Mouse (Mus musculus): ENCODE measurements at regions not wholly inside any gene's neighbourhood (a gene's known extent, or its start where the extent isn't known, plus 50 kb on each side); places are given as distances from the start of the nearest gene placed in this dataset.

DNA sequence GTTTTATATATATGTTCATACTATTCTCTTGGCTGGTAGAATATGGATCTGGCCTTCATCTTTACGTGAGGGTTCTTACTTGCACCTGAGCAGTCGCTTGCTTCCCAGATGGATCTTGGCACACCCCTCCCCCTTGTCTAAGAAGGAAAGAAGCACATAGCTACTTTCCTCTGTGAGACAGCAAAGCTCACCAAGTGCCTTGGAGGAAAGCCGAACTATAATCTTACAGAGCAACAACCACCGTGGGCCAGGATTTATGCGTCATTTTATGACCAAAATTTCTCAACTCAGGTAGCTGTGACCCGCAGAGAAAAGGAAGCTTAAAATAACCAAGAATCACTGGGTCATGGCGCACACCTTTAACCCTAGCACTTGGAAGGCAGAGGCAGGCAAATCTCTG is 73.0 kb upstream of the Tspan2 start:
- no peak for DNase-seq (ENCODE audit: extremely low spot score, low spot score)

DNA sequence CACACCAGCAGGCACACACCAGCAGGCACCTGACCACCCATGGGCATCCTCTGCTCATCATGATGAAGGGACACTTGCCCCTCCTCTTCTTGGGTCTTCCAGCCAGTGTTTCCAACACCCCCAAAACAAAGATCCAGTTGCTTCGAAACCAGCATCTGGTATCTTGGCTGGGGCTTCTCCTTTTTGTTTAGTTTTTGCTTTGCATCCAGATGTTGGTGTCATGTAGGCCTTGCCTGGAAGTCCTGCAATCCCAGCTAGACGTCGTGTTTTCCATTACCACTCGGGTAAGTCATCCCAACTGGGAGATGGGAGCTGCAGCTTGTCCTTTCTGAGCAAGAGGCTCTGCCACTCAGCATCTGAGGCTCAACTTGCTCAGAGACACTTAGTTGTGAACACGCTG is 70.6 kb upstream of the Tspan2 start:
- no peak for DNase-seq (ENCODE audit: extremely low spot score, low spot score)

DNA sequence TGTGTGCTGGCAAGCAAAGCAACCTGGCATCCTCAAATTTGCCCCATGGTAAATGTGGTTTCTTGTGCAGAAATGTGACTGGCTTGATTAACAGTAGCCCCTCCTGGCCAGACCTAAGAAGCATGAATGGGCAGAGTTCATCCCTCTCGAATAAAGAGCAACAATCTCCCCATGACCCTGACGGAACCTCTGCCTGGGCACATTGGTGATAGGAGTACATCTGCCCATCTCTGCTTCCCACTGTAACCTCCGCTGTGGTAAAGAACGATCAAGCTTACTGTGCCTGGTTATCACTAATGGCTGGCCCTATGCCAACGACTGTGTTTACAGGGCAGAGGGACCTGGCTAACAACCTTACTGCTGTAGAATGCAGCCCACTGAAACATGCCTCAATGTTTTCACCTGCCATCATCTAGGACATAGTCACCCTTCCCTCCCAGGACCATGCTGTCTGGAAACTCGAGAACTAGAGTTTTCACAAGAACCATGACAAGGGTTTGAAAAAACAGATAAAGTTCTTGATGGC is 69.6 kb upstream of the Tspan2 start:
- no peak for DNase-seq (ENCODE audit: extremely low spot score, low spot score)

DNA sequence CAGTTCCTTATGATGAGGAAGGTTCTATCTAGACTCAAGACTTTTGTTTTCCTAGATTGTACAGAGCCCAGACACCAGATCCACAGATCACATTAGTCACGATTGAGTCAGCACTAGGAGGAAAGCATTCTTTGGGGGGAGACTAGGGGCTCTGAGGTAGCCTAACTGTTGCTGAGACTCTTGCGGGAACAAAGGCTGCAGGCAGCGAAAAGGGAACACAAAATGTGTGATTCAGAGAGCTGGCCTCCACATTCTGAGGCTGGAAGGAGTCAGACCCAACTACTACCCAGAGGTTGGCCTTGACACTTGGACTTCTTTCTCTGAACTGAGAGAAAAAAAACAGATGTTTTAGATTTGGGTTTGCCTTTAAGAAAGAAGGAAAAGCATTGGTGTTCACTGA is 66.5 kb upstream of the Tspan2 start:
- no peak for DNase-seq (ENCODE audit: extremely low spot score, low spot score)

DNA sequence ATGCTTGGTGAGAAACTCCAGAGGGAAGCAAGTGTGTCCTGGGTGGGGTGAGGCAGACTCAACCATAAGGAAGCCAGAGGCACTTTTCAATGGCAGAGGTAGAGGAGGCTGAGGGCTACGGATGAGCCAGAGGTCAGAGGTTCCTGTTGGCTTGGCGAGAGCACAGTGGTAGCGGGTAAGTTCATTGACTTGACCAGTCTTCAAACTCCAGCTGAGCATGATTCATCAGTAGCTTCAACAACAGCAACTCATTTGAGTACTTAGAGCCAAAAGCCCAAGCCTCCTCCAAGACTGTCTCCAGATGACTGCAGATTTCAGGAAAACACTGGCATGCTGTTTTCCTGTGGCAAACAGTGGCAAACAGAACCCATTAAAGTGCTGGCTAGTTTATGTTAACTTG is 65.8 kb upstream of the Tspan2 start:
- DNase-seq (ENCODE audit: extremely low spot score, low spot score) = no peak

DNA sequence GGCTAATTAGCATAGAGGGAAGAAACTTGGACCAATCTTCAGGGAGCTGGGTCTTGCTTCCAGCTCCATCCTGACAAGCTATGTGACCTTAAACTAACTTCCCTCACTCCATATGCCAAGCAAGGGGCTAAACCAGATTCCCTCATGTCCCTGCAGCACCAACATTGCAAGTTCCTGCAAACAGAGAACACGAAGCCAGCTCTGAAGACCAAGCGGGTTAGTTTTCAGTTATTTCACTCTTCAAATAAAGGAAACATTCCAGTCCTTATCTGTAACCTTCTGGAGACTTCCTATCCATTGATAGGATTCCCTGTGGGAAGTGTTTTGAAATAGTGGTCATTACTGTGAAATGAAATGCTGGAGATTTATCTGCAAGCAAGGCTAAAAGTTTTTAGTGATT is 64.4 kb upstream of the Tspan2 start:
- no peak for DNase-seq (ENCODE audit: extremely low spot score, low spot score)

DNA sequence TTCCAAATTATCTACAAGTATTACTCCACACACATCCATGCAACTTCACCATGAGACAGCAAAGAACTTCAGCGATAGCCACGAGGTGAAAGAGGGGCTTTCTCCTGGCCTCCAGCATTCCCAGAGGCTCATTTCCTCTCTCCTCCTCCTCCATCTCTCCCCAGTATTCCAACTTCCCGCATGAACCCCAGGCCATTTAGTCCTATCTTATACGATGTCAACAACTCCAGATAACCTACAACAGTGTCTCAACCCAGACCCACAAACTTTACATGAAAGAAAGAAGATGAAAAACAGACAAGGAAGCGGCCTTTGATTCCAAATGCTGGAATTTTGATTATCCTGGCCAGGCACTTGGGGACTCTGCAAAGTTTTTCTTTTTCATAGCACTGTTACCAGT is 63.8 kb upstream of the Tspan2 start:
- DNase-seq (ENCODE audit: extremely low spot score, low spot score) = no peak

DNA sequence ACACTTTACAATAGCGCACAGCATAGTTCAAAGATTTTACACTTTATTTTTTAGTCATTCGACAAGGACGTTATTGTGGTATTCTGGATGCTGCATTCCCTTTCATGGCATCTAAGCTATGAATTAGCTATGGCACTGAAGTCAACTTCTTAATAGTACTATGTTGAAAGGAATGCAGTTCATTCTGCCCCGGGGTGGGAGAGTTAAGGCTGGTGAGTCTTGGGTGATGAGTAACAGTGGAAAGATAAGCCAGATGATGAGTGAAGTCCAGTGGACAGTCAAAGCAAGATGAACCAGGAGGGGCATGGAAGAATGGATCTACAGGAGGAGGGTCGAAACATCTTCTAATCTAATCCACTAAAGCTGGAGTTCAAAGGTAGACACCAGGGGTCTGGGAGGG is 63.4 kb upstream of the Tspan2 start:
- DNase-seq (ENCODE audit: extremely low spot score, low spot score) = no peak

DNA sequence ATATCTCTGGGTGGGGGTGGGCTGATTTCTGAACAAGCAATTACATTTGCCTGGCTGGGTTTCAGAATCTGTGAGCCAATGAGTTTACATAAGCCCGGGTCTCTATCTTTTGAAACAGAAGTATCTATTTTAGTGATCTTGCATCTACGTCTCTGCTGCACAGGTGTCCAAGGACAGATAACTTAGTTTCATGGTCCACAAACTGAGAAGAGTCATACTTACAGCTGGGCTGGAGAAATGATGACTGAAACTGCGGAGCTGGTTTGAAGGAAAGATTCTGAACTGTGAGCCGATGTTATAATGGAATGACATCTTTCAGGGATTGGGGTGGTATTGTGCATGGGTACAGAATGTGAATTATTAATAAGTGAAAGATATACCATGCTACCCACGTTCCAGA is 60.8 kb upstream of the Tspan2 start:
- DNase-seq (ENCODE audit: extremely low spot score, low spot score) = no peak

DNA sequence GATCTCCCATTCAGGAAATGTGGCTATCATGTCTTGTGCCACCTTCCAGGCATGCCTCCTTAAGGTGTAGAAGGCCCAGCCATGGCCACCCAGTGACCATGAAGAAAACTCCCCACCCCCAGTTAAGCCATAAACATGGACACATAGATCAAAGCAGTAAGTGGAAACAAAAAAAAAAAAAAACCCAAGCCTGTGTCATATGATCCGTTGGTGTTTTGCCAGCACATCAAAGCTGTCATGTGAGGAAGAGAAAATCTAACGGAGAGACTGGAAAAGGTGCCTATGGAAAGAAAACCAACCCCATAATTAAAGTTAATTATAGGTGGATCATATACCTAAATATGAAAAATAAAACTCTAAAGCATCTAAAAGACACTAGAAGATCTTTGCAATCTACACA is 60.3 kb upstream of the Tspan2 start:
- DNase-seq (ENCODE audit: extremely low spot score, low spot score) = no peak

DNA sequence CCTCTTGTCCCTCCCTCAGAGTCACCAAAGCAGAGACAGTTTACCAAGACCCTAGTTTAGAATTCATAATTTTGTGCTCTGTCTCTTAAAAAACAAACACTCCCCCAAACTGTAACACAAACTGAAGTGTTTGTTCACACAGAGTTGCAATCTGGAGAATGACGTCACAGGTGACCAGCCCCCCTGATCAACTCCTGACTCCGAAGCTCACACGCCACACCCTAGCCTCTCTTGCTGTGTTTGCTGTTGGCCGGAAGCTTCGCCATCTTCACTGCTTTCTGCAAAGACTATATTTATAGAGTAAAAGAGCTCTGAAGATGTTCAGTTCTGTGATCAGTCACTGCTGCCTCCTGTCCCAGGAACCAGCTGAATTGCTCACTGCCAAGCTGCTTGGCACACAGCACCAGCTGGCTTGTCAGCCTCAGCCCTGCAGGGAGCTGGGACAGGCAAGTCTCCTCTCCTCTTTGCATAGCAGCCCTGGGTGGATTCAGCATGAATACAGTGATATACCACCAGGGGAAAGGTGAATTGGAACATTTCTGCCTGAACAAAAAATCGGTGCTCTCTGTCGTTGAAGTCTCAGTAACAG is 57.3 kb upstream of the Tspan2 start:
- no peak for DNase-seq (ENCODE audit: extremely low spot score, low spot score)

DNA sequence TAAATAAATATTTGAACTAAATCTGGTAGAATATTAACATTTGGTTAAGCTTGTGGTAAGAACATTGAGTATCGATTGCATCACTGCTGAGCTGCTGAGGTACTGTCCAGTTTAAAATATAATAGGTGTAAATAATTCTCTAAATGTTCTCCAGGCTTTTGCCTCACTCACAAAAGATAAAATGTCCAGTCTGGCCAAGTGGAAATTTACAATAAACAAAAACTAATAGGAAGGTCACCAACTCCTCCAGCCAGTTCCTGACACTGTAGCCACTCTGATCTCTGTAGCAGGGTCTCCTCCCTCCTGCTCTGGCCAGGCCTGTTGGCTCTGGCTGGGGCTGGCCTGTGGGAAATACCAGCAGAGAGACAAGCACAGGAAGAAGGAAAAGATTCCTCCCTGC is 55.8 kb upstream of the Tspan2 start:
- no peak for DNase-seq (ENCODE audit: extremely low spot score, low spot score)

DNA sequence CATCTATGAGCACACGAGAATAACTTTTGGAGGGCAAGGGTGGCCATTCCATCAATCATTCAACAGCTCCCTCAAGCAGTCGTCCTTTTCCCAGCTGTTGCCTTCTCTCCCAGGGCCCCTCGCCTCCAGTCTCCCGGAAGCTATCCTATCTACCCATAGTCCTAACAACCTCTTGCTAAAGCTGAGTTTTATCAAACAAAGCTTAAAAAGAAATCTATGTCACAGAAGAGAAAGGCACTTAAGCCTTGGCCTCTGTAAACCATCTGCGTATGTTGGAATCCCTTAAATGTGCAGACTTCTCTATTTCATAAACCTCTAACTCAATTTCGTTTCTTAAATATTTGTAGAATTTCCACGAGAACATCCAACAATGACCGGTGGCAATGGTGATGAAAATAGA is 51.9 kb upstream of the Tspan2 start:
- DNase-seq (ENCODE audit: extremely low spot score, low spot score) = no peak

DNA sequence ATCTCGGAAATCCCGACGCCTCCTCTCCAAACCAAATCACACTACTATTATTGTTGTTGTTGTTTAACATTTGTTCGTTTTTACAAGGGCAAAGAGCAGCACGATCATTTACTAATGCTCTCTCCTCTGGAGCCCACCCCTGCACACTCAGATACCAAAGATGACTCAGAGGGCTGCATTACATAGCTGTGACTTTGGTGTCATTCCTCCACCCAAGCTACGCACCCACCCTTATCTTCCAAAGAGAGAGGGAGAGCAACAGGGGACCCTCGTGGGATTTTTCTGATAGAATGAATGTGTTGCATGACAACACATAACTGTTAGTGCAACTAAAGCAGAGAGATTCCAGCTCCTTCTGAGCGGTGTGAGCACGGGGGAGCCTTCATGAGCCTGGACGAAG is 50.8 kb upstream of the Tspan2 start:
- DNase-seq (ENCODE audit: extremely low spot score, low spot score) = no peak

Measured in neural tube, embryonic 10.5 days (tissue).